Mouse (Mus musculus) stomach, postnatal 0 days (tissue): ENCODE results near the gene Shkbp1. TPM values are rescaled to one million over a fixed set of nuclear protein-coding genes. Genes with fewer than 3 reads are reported as not detected.

Experiments used
- ATAC-seq: fragments of 200-750 bp; cut with Nextera tagmentation; 2 replicates; pipeline ENCODE4 v1.8.0; 2017; ENCODE audit not compliant: low FRiP score, low TSS enrichment
- DNase-seq: peaks from one replicate; pipeline ENCODE4 v3.0.0-alpha.2; 2016; ENCODE audit warnings: low spot score
- H3K27ac ChIP-seq: fragments of 300-500 bp; sonication (generic); replicated peaks from 2 replicates; pipeline ENCODE4 v1.5.1; 2014; ENCODE audit warnings: mild to moderate bottlenecking, control low read depth
- H3K27me3 ChIP-seq: fragments of 300-500 bp; sonication (generic); 2 replicates; pipeline ENCODE4 v1.6.1; 2014; ENCODE audit warnings: low read length; ENCODE audit not compliant: control insufficient read depth, insufficient read depth
- H3K36me3 ChIP-seq: fragments of 300-500 bp; sonication (generic); 2 replicates; pipeline ENCODE4 v1.6.1; 2014; ENCODE audit warnings: low read length, mixed read lengths; ENCODE audit not compliant: control insufficient read depth, insufficient read depth
- H3K4me1 ChIP-seq: fragments of 300-500 bp; sonication (generic); replicated peaks from 2 replicates; pipeline ENCODE4 v1.6.1; 2014; ENCODE audit warnings: antibody characterized with exemption; ENCODE audit not compliant: control insufficient read depth, insufficient read depth
- H3K4me2 ChIP-seq: fragments of 300-500 bp; sonication (generic); replicated peaks from 2 replicates; pipeline ENCODE4 v1.6.1; 2014; ENCODE audit warnings: low read depth, mild to moderate bottlenecking, control low read depth, moderate library complexity
- H3K4me3 ChIP-seq: fragments of 300-500 bp; sonication (generic); 2 replicates; pipeline ENCODE4 v1.5.1; 2014; ENCODE audit warnings: low read depth, low read length, control low read depth
- H3K9ac ChIP-seq: fragments of 300-500 bp; sonication (generic); 2 replicates; pipeline ENCODE4 v1.6.1; 2014; ENCODE audit warnings: mild to moderate bottlenecking, low read length, control low read depth, mixed read lengths
- H3K9me3 ChIP-seq: fragments of 300-500 bp; sonication (generic); 2 replicates; pipeline ENCODE4 v1.6.1; 2016; ENCODE audit warnings: low read length; ENCODE audit not compliant: control insufficient read depth
- CTCF ChIP-seq: IDR thresholded peaks from 2 replicates; pipeline ENCODE4 v1.5.1; 2016; ENCODE audit warnings: antibody characterized with exemption, low read depth, mild to moderate bottlenecking, moderate library complexity
- EP300 ChIP-seq: optimal IDR thresholded peaks from 2 replicates; pipeline ENCODE3; 2016; ENCODE audit warnings: antibody characterized with exemption
- WGBS: fragments of 180-500 bp; shearing (Covaris S2); extraction: QIAGEN DNeasy Blood & Tissue Kit; methylation state at CpG from one replicate; pipeline ENCODE4 v1.1.7; 2014; 5-methylcytosine and 5-hydroxymethylcytosine counted together
- polyA plus RNA-seq: library from polyadenylated mRNA; unstranded; fragments of >200 nt; fragmentation: Nextera tagmentation; extraction: Ambion mirVana; gene quantifications from 2 replicates; pipeline ENCODE4 v1.2.1, GENCODE M21; 2015

Gene Shkbp1
- polyA plus RNA-seq, 1 experiment from 2014 or later: 26.3 TPM

DNA sequence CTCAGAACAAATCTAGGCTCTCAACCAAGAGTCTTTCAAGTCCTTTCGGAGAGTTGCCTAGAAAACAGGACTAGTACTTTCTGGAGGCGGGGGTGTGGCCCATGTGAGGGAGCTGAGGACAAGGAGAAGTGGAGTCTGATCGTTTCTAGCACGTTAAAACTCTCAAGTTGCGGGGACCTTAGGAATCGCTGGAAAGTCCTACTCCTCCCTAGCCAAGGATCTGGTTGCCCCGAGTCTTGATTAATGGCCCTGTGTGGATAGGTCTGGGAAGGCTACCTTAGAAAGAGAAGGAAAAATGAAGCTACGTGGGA is 24.3 kb downstream of the Shkbp1 start:
- Histone ChIP-seq H3K9me3 (no peaks in the 10 kb centered on the region), H3K36me3 (no peaks in the 10 kb centered on the region; the same call in 1 of the 2 replicates), H3K4me2 (peak overlapping the region; percentile 93), H3K9ac (peak overlapping the region; percentile 77), H3K4me1 (peaks cover 4% of the 10 kb centered on the region; the same call in 1 of the 2 replicates), H3K4me3 (peak overlapping the region; percentile 72), H3K27me3 (no peaks in the 10 kb centered on the region), H3K27ac (peak overlapping the region; percentile 93)
- TF ChIP-seq EP300: no peak
- TF ChIP-seq CTCF: no peak
- no peak for ATAC-seq
- peak; percentile 57 for DNase-seq
- WGBS: 1% methylated on average over 8 of the region's 8 CpGs

DNA sequence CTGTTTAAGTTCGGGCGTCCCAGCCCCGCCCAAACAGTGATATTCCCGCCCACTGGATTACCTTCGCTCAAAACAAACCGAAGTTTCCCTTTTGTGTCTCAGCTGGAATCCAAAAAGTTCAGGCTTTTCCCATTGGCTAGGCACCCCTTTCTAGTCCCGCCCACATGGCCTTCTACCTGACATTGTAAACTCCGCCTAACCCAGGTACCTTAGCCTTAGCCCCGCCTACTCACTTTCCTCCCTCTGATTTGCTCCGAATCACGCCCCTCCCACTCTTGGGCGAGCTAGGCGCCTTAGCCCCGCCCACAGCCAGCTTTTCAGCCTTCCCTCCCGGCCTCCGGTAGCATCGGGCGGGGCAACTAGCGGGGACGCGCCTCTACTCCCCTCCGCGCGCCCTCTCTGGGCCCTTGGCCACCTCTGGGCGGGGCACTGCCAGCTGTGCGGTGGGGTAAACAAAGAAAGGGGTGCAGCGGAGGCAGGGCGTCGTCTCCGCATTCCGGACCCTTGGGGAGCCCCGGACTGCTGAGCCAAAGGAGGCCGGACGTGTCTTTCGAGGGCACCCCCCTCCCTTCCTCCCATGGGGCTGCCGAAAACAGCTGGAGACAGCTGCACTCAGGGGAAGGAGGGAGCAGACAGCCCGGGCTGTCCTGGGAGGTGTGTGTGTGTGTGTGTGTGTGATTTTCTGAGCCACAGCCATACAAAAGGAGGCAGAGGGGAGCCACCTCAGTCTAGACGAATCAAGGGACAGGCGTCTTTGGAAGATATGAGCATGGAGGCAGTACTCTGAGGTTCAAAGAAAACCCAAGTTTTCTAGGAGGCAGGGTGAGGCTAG is 24.9 kb downstream of the Shkbp1 start:
- DNase-seq (peak; percentile 98), ATAC-seq (peak; percentile 77)
- TF ChIP-seq CTCF (peak; percentile 24; the same call in 1 of the 2 replicates), EP300 (peak; percentile 92)
- Histone ChIP-seq H3K4me1 (0 out of 2 replicates have a peak, but pooled peaks cover 7% of the 10 kb centered on the region), H3K36me3 (no peaks in the 10 kb centered on the region; the same call in 1 of the 2 replicates), H3K9ac (peak overlapping the region; percentile 77), H3K27me3 (no peaks in the 10 kb centered on the region), H3K4me2 (peak overlapping the region; percentile 93), H3K27ac (peak overlapping the region; percentile 93), H3K4me3 (peak overlapping the region; percentile 72), H3K9me3 (no peaks in the 10 kb centered on the region)
- under 1% methylated on average over 39 of the region's 39 CpGs for WGBS

DNA sequence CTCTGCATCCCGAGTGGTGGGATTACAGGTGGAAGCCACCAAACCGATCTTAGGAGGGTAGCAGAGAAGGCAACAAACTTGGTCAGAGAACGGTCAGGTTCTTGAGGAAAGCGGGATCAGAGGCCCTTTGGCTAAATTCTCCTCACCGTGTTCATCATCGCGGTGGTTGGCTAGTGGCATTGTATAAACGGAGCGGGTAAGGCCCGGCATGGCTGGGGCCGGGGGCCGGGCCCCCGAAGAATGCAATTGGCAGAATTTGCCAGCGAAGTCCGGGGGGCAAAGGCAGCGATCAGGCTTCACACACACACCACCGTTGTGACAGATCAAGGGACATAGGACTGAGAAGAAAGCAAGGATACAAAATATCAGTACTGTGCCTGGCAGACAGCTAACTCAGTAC is 25.8 kb downstream of the Shkbp1 start:
- no peak for TF ChIP-seq CTCF
- no peak for TF ChIP-seq EP300
- no peak overlapping the region for H3K27ac ChIP-seq
- DNase-seq (no peak), ATAC-seq (no peak)
- no peaks in the 10 kb centered on the region; the same call in 1 of the 2 replicates for H3K36me3 ChIP-seq
- H3K9ac ChIP-seq: no peak overlapping the region
- H3K4me3 ChIP-seq: no peak overlapping the region; the same call in 1 of the 2 replicates
- H3K4me1 ChIP-seq: 0 out of 2 replicates have a peak, but pooled peaks cover 7% of the 10 kb centered on the region
- WGBS: 37% methylated on average over 17 of the region's 17 CpGs
- no peaks in the 10 kb centered on the region for H3K27me3 ChIP-seq
- no peaks in the 10 kb centered on the region for H3K9me3 ChIP-seq
- H3K4me2 ChIP-seq: peak overlapping the region; percentile 93

DNA sequence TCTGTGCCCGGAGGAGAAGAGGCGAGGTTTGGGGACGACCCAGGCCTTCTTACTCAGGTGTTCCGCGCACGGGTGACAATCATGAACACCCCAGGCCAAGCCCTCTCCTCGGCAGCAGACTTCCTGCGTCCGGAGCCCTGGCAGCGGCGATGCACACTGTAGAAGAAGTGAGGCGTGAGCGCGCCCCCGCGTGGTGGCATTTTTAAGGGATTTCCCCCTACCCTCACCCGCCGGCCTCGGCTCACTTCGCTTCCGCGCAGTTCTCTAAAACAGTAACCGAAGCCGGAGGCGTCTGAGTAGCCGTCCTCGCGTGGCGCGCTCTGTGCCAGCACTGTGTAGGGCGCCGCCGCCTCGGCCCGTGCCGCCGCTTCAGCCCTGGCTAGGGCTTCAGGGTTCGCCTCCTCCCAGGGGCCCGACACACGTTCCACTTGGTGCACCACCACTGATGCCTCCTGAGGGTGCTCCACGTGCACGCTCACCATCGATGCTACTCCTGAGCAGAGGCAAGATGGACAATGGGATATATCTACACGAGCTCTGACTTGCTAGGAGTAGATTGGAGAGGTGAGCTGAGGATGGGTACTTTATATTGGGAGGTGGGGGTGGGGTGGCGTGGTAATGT is 26.4 kb downstream of the Shkbp1 start:
- H3K27me3 ChIP-seq: no peaks in the 10 kb centered on the region
- ATAC-seq: peak; percentile 18; the same call in 1 of the 2 replicates
- 18% methylated on average over 45 of the region's 45 CpGs for WGBS
- no peak overlapping the region for H3K27ac ChIP-seq
- H3K4me2 ChIP-seq: peak overlapping the region; percentile 46
- H3K36me3 ChIP-seq: peaks cover 3% of the 10 kb centered on the region
- H3K9me3 ChIP-seq: no peaks in the 10 kb centered on the region
- peak overlapping the region; percentile 17 for H3K4me3 ChIP-seq
- 0 out of 2 replicates have a peak, but pooled peaks cover 7% of the 10 kb centered on the region for H3K4me1 ChIP-seq
- peak overlapping the region; percentile 18; the same call in 1 of the 2 replicates for H3K9ac ChIP-seq
- TF ChIP-seq CTCF: peak; percentile 81
- TF ChIP-seq EP300: no peak
- DNase-seq: peak; percentile 89

DNA sequence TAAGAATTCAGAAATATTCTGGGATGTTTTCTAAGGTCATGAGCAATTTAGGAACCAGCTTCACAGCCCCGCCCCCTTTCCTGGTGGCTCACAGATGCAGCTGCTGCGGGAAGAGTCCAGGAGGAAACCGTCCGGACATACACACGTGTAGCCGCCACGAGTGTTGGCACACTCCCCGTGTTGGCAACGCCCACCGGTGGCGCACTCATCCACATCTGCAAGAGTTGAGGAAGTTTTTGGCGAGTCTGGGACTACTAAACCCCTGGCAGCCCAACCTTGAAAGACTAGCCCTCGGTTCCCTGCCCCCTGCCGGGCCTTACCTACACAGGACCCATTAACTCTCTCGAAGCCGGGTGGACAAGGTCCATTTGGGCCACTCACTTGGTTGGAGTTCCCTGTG is 27.2 kb downstream of the Shkbp1 start:
- DNase-seq (no peak), ATAC-seq (no peak)
- Histone ChIP-seq H3K9me3 (no peaks in the 10 kb centered on the region), H3K36me3 (peaks cover 11% of the 10 kb centered on the region), H3K27me3 (no peaks in the 10 kb centered on the region), H3K9ac (no peak overlapping the region), H3K27ac (no peak overlapping the region), H3K4me2 (no peak overlapping the region), H3K4me1 (0 out of 2 replicates have a peak, but pooled peaks cover 6% of the 10 kb centered on the region), H3K4me3 (no peak overlapping the region)
- TF ChIP-seq EP300: no peak
- TF ChIP-seq CTCF: peak; percentile 17; the same call in 1 of the 2 replicates
- 42% methylated on average over 16 of the region's 16 CpGs for WGBS

DNA sequence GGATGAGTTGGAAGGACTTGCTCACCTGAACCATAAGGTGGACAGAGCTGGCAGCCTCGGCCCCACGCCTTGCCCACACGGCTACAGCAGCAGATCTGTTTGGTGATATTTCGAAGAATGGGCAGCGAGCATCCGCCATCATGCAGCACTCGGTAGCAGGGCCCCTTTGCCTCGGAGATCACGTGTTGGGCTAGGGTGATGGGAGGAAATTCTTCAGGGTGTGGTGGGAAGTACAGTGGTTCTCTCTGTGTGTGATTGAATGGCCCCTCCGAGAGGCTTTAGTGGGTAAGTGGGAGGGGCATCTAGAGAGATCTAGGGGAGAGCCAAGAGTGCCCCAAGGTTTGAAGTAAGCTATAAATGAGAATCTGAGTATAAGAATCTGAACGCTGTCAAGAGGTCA is 27.7 kb downstream of the Shkbp1 start:
- Histone ChIP-seq H3K4me1 (0 out of 2 replicates have a peak, but pooled peaks cover 4% of the 10 kb centered on the region), H3K4me2 (no peak overlapping the region), H3K27ac (no peak overlapping the region), H3K9me3 (no peaks in the 10 kb centered on the region), H3K9ac (no peak overlapping the region), H3K27me3 (no peaks in the 10 kb centered on the region), H3K4me3 (no peak overlapping the region), H3K36me3 (peaks cover 12% of the 10 kb centered on the region)
- ATAC-seq (no peak), DNase-seq (no peak)
- 87% methylated on average over 11 of the region's 11 CpGs for WGBS
- no peak for TF ChIP-seq EP300
- TF ChIP-seq CTCF: no peak
